Mouse (Mus musculus): ENCODE results near the gene Zfp36l1. TPM values are rescaled to one million over a fixed set of nuclear protein-coding genes. Genes with fewer than 3 reads are reported as not detected.

Gene Zfp36l1
- polyA plus RNA-seq, 1 experiment from 2014 or later: 145 TPM

GRCm38 (mm10) chr12:80135173-80135572 lies 22.4 kb upstream of the Zfp36l1 start:
- H3K9ac ChIP-seq (ENCODE audit: low read depth, low read length): no peak overlapping the region
- H3K4me1 ChIP-seq (ENCODE audit: control insufficient read depth, insufficient read depth, low read length): peaks cover 19% of the 10 kb centered on the region
- WGBS: 74% methylated on average over 8 of the region's 8 CpGs
- H3K4me3 ChIP-seq (ENCODE audit: low read depth, low read length): no peak overlapping the region
- no peak overlapping the region for H3K27ac ChIP-seq (replicated peaks; ENCODE audit: low read depth, low read length)
- H3K36me3 ChIP-seq (ENCODE audit: control insufficient read depth, insufficient read depth, low read length): no peaks in the 10 kb centered on the region
- H3K9me3 ChIP-seq (ENCODE audit: control insufficient read depth, low read length): no peaks in the 10 kb centered on the region
- no peak overlapping the region for H3K4me2 ChIP-seq (ENCODE audit: low read depth, low read length)
- H3K27me3 ChIP-seq (replicated peaks; ENCODE audit: control insufficient read depth, insufficient read depth, low read length): no peaks in the 10 kb centered on the region
- no peak for ATAC-seq (ENCODE audit: low read depth)
- no peak for DNase-seq (ENCODE audit: low spot score)

GRCm38 (mm10) chr12:80133011-80133545 lies 20.3 kb upstream of the Zfp36l1 start:
- WGBS: 47% methylated on average over 9 of the region's 9 CpGs
- H3K9ac ChIP-seq (ENCODE audit: low read depth, low read length): no peak overlapping the region
- ATAC-seq (ENCODE audit: low read depth) (peak; percentile 21; the same call in 1 of the 2 replicates), DNase-seq (ENCODE audit: low spot score) (peak; percentile 30)
- no peaks in the 10 kb centered on the region for H3K36me3 ChIP-seq (ENCODE audit: control insufficient read depth, insufficient read depth, low read length)
- H3K4me1 ChIP-seq (ENCODE audit: control insufficient read depth, insufficient read depth, low read length): peaks cover 27% of the 10 kb centered on the region
- no peaks in the 10 kb centered on the region for H3K9me3 ChIP-seq (ENCODE audit: control insufficient read depth, low read length)
- peak overlapping the region; percentile 96 for H3K27ac ChIP-seq (replicated peaks; ENCODE audit: low read depth, low read length)
- 0 out of 2 replicates have a peak overlapping the region, but pooled peaks have one; percentile 86 for H3K4me2 ChIP-seq (ENCODE audit: low read depth, low read length)
- H3K27me3 ChIP-seq (replicated peaks; ENCODE audit: control insufficient read depth, insufficient read depth, low read length): no peaks in the 10 kb centered on the region
- peak overlapping the region; percentile 57 for H3K4me3 ChIP-seq (ENCODE audit: low read depth, low read length)

GRCm38 (mm10) chr12:80132250-80133003 lies 19.6 kb upstream of the Zfp36l1 start:
- peak overlapping the region; percentile 57 for H3K4me3 ChIP-seq (ENCODE audit: low read depth, low read length)
- no peaks in the 10 kb centered on the region for H3K27me3 ChIP-seq (replicated peaks; ENCODE audit: control insufficient read depth, insufficient read depth, low read length)
- H3K27ac ChIP-seq (replicated peaks; ENCODE audit: low read depth, low read length): peak overlapping the region; percentile 96
- no peaks in the 10 kb centered on the region for H3K9me3 ChIP-seq (ENCODE audit: control insufficient read depth, low read length)
- peak overlapping the region; percentile 86 for H3K4me2 ChIP-seq (ENCODE audit: low read depth, low read length)
- ATAC-seq (ENCODE audit: low read depth): peak; percentile 91
- 0% methylated on average over 29 of the region's 66 CpGs for WGBS
- peaks cover 27% of the 10 kb centered on the region for H3K4me1 ChIP-seq (ENCODE audit: control insufficient read depth, insufficient read depth, low read length)
- H3K9ac ChIP-seq (ENCODE audit: low read depth, low read length): peak overlapping the region; percentile 91
- H3K36me3 ChIP-seq (ENCODE audit: control insufficient read depth, insufficient read depth, low read length): no peaks in the 10 kb centered on the region
- DNase-seq (ENCODE audit: low spot score): peak; percentile 92

- Histone ChIP-seq H3K9ac (ENCODE audit: low read depth, low read length) (peak overlapping the region; percentile 91), H3K9me3 (ENCODE audit: control insufficient read depth, low read length) (no peaks in the 10 kb centered on the region), H3K4me3 (ENCODE audit: low read depth, low read length) (peak overlapping the region; percentile 57), H3K27ac (replicated peaks; ENCODE audit: low read depth, low read length) (peak overlapping the region; percentile 96), H3K27me3 (replicated peaks; ENCODE audit: control insufficient read depth, insufficient read depth, low read length) (no peaks in the 10 kb centered on the region), H3K4me1 (ENCODE audit: control insufficient read depth, insufficient read depth, low read length) (peaks cover 27% of the 10 kb centered on the region), H3K36me3 (ENCODE audit: control insufficient read depth, insufficient read depth, low read length) (no peaks in the 10 kb centered on the region), H3K4me2 (ENCODE audit: low read depth, low read length) (peak overlapping the region; percentile 86)
- WGBS: 43% methylated on average over 17 of the region's 17 CpGs
- DNase-seq (ENCODE audit: low spot score) (no peak), ATAC-seq (ENCODE audit: low read depth) (no peak)
These were observed 18.8 kb upstream of the Zfp36l1 start for GRCm38 (mm10) chr12:80131359-80132249.

- peak overlapping the region; percentile 91 for H3K9ac ChIP-seq (ENCODE audit: low read depth, low read length)
- peak; percentile 91 for DNase-seq (ENCODE audit: low spot score)
These were observed 17.9 kb upstream of the Zfp36l1 start for GRCm38 (mm10) chr12:80130558-80131358.

GRCm38 (mm10) chr12:80129531-80129930 lies 16.7 kb upstream of the Zfp36l1 start:
- Histone ChIP-seq H3K27me3 (replicated peaks; ENCODE audit: control insufficient read depth, insufficient read depth, low read length) (no peaks in the 10 kb centered on the region), H3K4me3 (ENCODE audit: low read depth, low read length) (no peak overlapping the region), H3K9me3 (ENCODE audit: control insufficient read depth, low read length) (no peaks in the 10 kb centered on the region), H3K4me2 (ENCODE audit: low read depth, low read length) (no peak overlapping the region), H3K36me3 (ENCODE audit: control insufficient read depth, insufficient read depth, low read length) (0 out of 2 replicates have a peak, but pooled peaks cover 4% of the 10 kb centered on the region), H3K27ac (replicated peaks; ENCODE audit: low read depth, low read length) (0 out of 2 replicates have a peak overlapping the region, but pooled peaks have one; percentile 96), H3K9ac (ENCODE audit: low read depth, low read length) (no peak overlapping the region), H3K4me1 (ENCODE audit: control insufficient read depth, insufficient read depth, low read length) (peaks cover 27% of the 10 kb centered on the region)
- DNase-seq (ENCODE audit: low spot score): no peak
- ATAC-seq (ENCODE audit: low read depth): no peak
- 95% methylated on average over 8 of the region's 8 CpGs for WGBS

More at GRCm38 (mm10) chr12:80130558-80131358, 17.9 kb upstream of the Zfp36l1 start:
- Histone ChIP-seq H3K4me2 (ENCODE audit: low read depth, low read length) (peak overlapping the region; percentile 86), H3K27me3 (replicated peaks; ENCODE audit: control insufficient read depth, insufficient read depth, low read length) (no peaks in the 10 kb centered on the region), H3K9me3 (ENCODE audit: control insufficient read depth, low read length) (no peaks in the 10 kb centered on the region), H3K27ac (replicated peaks; ENCODE audit: low read depth, low read length) (peak overlapping the region; percentile 96), H3K4me3 (ENCODE audit: low read depth, low read length) (no peak overlapping the region), H3K4me1 (ENCODE audit: control insufficient read depth, insufficient read depth, low read length) (peaks cover 27% of the 10 kb centered on the region), H3K36me3 (ENCODE audit: control insufficient read depth, insufficient read depth, low read length) (no peaks in the 10 kb centered on the region)
- 6% methylated on average over 5 of the region's 6 CpGs for WGBS
- ATAC-seq (ENCODE audit: low read depth): peak; percentile 48; the same call in 1 of the 2 replicates

GRCm38 (mm10) chr12:80127191-80127762 lies 14.5 kb upstream of the Zfp36l1 start:
- no peak for ATAC-seq (ENCODE audit: low read depth)
- Histone ChIP-seq H3K9ac (ENCODE audit: low read depth, low read length) (no peak overlapping the region), H3K27me3 (replicated peaks; ENCODE audit: control insufficient read depth, insufficient read depth, low read length) (no peaks in the 10 kb centered on the region), H3K4me3 (ENCODE audit: low read depth, low read length) (no peak overlapping the region), H3K36me3 (ENCODE audit: control insufficient read depth, insufficient read depth, low read length) (0 out of 2 replicates have a peak, but pooled peaks cover 7% of the 10 kb centered on the region), H3K4me1 (ENCODE audit: control insufficient read depth, insufficient read depth, low read length) (peaks cover 35% of the 10 kb centered on the region), H3K9me3 (ENCODE audit: control insufficient read depth, low read length) (no peaks in the 10 kb centered on the region), H3K27ac (replicated peaks; ENCODE audit: low read depth, low read length) (no peak overlapping the region), H3K4me2 (ENCODE audit: low read depth, low read length) (no peak overlapping the region)
- 92% methylated on average over 5 of the region's 5 CpGs for WGBS
- DNase-seq (ENCODE audit: low spot score): no peak
